Mouse (Mus musculus): ENCODE data around the gene Naga. TPM values are rescaled to one million over a fixed set of nuclear protein-coding genes. Genes with fewer than 3 reads are reported as not detected.

The Naga gene
- total RNA-seq, 2 experiments from 2014 or later: 69.7 to 119 TPM

GRCm38 (mm10) chr15:82340414-82341035, 1.8 kb upstream of the Naga start:
- ATAC-seq (replicated peaks; ENCODE audit: low FRiP score, poor library complexity, severe bottlenecking): peak; percentile 17; the same call in 1 of the 2 replicates

DNA sequence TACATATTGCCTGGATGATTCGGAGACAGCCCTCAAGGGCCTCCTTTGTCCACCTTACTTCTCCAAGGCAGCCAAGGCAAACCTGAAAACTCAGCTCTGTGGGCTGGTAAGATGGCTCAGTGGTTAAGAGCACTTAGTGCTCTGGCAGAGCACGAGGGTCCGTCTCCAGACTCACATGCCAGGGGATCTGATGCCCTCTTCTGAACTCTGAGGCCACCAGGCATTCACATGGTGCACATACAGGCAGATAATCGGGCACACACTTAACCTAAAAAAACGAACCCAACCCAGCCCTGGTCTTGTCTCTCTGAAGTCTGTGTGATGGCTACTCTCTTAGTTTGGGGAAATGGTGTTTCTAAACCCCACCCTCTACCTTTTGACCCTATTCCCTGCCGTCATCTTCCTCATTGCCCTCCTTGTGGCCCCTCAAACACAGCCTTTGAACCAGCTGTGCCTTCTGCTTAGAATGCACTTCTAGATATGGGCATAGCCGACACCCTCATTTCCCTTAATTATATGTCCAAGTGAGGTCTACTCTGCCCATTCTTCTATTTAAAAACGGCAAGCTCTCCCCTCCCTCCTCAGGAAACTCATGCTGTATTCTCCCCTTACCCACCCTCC, 1.0 kb upstream of the Naga start:
- ATAC-seq (replicated peaks; ENCODE audit: low FRiP score, poor library complexity, severe bottlenecking): no peak

- no peak for ATAC-seq (replicated peaks; ENCODE audit: low FRiP score, poor library complexity, severe bottlenecking)
These were observed 425 bp upstream of the Naga start for GRCm38 (mm10) chr15:82339150-82339549.

GRCm38 (mm10) chr15:82337875-82338274, 850 bp downstream of the Naga start:
- no peak for ATAC-seq (replicated peaks; ENCODE audit: low FRiP score, poor library complexity, severe bottlenecking)

DNA sequence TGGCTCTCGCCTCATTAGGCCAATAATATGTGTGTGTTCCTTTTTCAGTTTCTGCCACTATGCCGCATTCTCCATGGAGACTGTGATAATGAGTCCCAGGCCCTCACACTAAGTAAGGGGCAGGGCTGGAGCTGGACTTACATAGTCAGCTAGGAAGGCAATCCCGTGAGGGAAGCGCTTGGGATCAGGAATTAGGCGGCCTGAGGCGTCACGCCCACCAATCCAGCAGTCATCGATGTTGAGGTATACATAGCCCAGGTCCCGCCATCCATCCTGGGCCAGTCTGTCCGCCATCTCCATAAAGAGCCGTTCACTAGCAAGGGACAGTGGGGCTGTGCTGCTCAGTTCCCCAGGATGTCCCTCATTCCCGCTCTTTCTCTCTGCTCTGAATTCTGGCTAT, 2.1 kb downstream of the Naga start:
- no peak for ATAC-seq (replicated peaks; ENCODE audit: low FRiP score, poor library complexity, severe bottlenecking)

DNA sequence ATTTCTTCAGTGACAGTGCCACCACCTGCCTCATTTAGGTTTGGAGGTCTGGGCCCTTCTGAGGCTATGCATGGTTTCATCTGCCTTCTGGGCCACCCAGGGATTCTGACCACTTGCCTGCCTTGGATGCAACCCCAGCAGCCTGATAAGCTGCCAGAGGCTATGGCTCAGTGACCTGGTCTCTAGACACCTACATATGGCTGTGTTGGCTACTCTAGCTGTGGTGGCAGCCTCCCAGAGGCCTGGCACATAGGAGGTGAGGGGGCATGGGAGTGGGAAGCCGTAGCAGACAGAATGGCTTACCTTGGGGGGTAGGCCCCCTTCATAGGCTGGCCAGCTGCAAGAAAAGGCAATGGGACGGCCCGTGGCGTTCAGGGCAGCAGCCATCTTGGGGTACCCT, 3.5 kb downstream of the Naga start:
- ATAC-seq (replicated peaks; ENCODE audit: low FRiP score, poor library complexity, severe bottlenecking): no peak

DNA sequence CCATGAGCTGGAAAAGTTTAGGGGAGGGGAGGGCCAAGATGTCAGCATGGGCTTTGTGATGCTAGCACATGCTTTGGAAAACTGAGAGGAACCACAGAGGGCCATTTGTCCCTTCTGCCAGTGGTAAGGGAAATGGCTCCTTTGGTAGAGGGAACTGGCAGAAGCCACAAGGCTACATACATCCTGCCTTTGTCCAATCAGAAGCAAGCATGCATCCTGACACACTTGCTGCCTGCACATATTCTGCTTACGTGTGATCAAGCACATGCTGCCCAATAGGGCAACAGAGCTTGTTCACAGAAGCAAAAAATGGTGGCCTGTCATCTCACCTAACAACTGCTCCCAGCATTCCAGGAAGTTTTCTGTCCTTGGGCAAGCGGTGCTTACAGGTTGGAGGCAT, 13.3 kb downstream of the Naga start:
- ATAC-seq (replicated peaks; ENCODE audit: low FRiP score, poor library complexity, severe bottlenecking): no peak

- no peak for ATAC-seq (replicated peaks; ENCODE audit: low FRiP score, poor library complexity, severe bottlenecking)
These were observed 16.5 kb downstream of the Naga start for GRCm38 (mm10) chr15:82322195-82322594.

DNA sequence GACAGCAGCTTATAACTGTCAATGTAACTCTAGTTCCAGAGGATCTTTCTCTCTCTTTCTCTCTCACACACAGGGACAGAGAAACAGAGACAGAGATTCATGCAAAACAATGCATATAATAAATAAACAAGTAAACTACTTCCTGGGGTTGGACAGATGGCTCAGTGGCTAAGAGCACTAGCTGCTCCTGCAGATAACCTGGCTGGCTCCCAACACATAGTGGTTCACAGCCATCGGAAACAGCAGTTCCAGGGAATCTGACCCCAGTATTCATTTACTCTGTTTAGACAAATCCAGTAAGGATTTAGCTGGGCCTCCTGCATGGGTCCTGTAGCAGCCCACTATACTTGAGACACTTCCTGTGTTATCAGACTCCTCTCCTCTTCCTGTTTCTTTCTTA, 19.1 kb downstream of the Naga start:
- no peak for ATAC-seq (replicated peaks; ENCODE audit: low FRiP score, poor library complexity, severe bottlenecking)

- ATAC-seq (replicated peaks; ENCODE audit: low FRiP score, poor library complexity, severe bottlenecking): no peak
These were observed 20.9 kb downstream of the Naga start for GRCm38 (mm10) chr15:82317839-82318238.

- ATAC-seq (replicated peaks; ENCODE audit: low FRiP score, poor library complexity, severe bottlenecking): no peak
These were observed 30.3 kb downstream of the Naga start for GRCm38 (mm10) chr15:82308416-82308815.

- no peak for ATAC-seq (replicated peaks; ENCODE audit: low FRiP score, poor library complexity, severe bottlenecking)
These were observed 31.6 kb downstream of the Naga start for GRCm38 (mm10) chr15:82307107-82307506.

DNA sequence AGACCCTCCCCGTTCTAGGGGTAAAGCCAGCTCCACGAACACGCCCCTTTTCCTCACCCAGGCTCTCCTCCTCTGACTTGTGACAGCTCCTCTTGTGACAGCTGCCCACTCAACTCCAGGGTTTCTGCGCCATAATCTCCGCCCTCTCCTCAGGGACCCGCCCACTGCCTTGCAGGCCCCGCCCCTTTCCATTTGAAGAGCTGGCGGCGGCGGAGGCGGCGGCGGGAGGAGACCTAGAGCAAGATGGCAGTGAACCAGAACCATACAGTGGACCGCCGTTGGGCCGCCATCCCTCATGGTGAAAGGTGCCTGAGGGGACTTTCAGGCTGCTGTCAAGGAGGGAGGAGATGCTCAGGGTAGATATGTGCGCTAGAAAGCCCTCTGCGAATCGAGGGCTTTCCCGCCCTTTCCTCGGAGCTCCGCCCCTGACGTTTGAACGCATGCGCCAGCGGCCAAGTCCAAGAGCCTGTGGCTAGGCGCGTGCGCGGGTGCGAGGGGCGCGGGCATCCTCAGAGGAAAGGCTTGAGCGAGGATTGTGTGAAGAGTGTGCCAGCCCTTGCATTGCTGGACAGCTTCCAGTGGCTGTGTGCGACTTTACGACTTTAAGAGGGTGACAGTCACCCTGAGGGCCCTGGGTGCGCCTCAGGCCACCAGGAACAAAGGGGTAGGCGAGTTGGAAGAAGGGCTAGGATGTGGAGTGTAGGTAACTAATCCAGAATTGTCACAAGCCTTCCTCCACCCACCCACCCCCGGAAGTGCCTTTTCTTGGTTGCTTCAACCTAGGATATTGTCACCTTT, 39.8 kb downstream of the Naga start, which contains the start of gene Wbp2nl:
Gene Wbp2nl, plus strand, starts transcription at position 191 of the 798 bp plus-strand sequence.
- ATAC-seq (replicated peaks; ENCODE audit: low FRiP score, poor library complexity, severe bottlenecking): peak; percentile 57; the same call in 1 of the 2 replicates

DNA sequence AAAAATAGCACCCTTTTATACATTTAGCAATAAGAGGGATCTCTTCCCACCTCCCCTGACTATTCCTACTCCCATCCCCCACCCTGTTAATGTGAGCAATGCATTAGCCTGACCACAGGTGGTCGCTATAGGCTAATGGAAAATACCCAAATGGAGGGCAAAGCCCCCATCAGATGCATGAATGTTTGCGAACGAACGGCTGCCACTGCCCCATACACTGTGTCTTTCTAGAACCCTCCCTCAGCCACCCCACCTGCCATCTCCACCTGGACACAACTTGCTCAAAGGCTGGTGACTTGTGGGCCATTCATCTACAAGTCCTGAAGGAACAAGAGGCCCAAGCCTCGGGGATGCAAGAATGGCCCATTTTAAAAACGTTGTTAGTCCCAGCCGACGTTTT, 44.7 kb downstream of the Naga start:
- ATAC-seq (replicated peaks; ENCODE audit: low FRiP score, poor library complexity, severe bottlenecking): 0 out of 2 replicates have a peak, but pooled peaks have one; percentile 7

DNA sequence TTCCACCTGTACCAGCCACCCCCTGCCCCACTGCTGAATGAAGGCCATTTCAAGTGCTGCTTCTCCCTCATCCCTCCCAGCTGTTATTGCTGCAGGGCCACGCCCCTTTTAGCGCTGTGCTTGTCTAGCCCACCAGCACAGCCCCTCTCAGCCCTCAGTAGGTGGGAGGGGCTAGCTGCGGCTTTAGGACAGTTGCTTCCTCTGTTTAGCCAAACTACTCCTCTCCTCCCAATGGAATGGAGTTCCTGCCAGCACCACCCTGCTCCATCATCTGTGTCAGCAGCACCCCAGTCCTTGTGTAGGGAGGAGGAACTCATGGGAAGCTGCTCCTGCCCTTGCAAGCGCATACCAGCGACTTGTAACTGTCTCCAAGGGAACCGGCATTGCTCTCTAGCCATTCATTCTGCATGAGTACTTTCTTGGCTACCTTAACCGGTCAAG, 45.4 kb downstream of the Naga start:
- no peak for ATAC-seq (replicated peaks; ENCODE audit: low FRiP score, poor library complexity, severe bottlenecking)

GRCm38 (mm10) chr15:82292851-82293250, 45.9 kb downstream of the Naga start:
- ATAC-seq (replicated peaks; ENCODE audit: low FRiP score, poor library complexity, severe bottlenecking): no peak

- no peak for ATAC-seq (replicated peaks; ENCODE audit: low FRiP score, poor library complexity, severe bottlenecking)
These were observed 48.5 kb downstream of the Naga start for GRCm38 (mm10) chr15:82290252-82290651.

DNA sequence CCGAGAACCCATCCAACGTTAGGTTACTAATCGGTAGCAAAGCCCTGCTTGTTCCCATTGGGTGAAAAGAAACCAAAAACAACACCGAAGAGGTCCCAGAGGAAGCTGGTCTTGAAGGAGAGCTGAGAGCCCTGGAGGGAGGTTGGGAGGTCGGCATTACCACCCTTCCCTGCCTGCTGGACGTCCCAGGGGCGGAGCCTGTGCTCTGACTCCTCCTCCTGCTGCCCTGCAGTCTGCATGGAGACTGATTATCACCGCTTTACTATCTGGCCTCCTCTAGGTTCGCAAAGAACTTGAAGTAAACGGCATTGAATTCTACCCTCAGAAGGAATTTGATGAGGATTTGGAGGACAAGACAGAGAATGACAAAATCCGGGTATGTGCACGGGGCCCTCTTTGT, 52.6 kb downstream of the Naga start:
- ATAC-seq (replicated peaks; ENCODE audit: low FRiP score, poor library complexity, severe bottlenecking): no peak; the same call in 1 of the 2 replicates

DNA sequence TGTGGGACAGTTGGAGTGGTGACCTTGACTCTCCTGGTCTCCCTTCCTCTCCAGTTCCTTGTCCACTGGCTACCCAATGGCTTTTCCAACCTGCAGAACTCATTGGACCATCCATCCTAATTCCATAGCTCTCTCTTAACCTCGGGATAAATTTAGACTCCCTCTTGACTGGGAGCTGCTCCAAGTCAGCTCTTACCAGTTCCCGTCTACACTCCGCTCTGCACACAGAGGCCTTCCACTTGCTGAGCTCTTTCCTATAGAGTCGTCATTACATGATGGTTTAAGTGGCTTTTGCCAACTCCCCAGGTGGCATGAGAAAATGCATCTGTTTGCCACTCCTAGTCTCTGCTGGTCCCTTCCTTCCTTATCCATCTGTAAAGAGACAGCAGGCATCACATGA, 58.1 kb downstream of the Naga start:
- ATAC-seq (replicated peaks; ENCODE audit: low FRiP score, poor library complexity, severe bottlenecking): no peak

Measured in erythroid progenitor cell, adult 5-6 weeks (primary cell).